Mouse (Mus musculus): ENCODE results near the gene Tas2r113.
"Not testable (repeated sequence)": the region's sequence is repeated elsewhere in the genome, so short reads cannot be mapped to it uniquely, and the experiment has no call there.

Tas2r113 gene

DNA sequence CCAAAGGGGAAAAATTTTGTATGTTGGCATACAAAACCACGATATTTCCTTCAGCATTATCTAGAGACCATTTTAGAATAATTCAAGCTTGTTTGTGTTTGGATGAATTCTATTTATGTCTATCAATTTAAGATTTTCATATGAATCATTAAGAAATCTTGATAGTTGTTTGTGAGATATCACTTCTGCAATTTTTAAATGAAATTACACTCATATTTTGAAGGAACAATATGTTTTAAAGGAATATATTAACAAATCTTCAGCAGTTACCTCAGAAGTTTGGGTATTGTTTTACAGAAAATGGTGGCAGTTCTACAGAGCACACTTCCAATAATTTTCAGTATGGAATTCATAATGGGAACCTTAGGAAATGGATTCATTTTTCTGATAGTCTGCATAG is at the start of gene Tas2r113:
Gene Tas2r113, plus strand, starts transcription at position 301 of the 400 bp plus-strand sequence.
- in situ Hi-C loops (cut with MboI): no loop called here

DNA sequence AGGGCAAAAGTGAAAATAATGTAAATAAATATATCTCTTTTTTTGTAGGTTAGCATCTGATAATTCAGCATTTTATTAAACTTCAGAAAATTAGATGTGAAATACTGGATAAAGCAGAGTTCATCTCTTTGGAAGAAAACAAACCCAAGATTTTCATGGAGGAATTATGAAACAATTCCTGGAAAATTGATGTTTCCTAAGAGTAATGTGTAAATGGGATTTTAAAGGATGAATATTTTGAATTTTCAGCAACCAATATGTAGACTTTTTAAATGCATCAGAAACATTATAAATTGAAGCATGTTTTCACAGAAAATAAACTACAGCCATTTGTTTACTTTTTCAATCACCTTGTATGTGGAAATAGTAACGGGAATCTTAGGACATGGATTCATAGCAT is 46.0 kb upstream of the Tas2r113 start, which contains the start of gene Tas2r123:
Gene Tas2r123, plus strand, starts transcription at position 301 of the 400 bp plus-strand sequence.
- in situ Hi-C loops (cut with MboI): no loop called here

DNA sequence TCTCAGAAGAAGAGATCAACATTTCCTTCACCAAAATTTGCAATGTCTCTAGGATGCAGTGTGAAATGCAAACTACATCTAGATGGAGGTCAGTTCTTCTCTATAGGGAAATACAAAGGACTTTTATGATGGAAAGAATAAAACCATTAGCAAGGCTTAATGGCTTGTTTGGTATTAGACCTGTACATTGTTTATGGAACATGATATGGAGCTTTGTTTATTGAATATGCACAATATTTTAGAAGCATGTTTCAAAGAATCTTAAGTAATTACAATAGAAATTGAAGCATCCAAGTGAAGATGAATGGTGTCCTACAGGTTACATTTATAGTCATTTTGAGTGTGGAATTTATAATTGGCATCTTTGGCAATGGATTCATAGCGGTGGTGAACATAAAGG is 37.7 kb upstream of the Tas2r113 start, which contains the start of gene Tas2r116:
Gene Tas2r116, plus strand, starts transcription at position 301 of the 400 bp plus-strand sequence.
- in situ Hi-C loops (cut with MboI): no loop called here

DNA sequence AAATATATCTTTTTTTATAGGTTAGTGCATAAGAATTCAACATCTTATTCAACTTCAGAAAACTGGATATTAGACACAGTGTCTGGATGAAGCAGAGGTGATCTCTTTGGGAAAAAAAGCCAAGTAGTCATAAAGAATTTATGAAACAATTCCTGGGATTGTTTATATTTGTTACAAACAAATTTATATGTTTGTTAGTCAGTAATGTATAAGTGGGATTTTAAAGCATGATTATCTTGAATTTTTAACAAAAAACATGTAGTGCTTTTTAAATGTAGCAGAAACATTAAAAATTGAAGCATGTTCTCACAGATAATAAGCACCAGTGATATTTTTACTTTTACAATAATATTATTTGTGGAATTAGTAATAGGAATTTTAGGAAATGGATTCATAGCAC is 25.1 kb upstream of the Tas2r113 start, which contains the start of gene Tas2r110:
Gene Tas2r110, plus strand, starts transcription at position 301 of the 400 bp plus-strand sequence.
- in situ Hi-C loops (cut with MboI): no loop called here

DNA sequence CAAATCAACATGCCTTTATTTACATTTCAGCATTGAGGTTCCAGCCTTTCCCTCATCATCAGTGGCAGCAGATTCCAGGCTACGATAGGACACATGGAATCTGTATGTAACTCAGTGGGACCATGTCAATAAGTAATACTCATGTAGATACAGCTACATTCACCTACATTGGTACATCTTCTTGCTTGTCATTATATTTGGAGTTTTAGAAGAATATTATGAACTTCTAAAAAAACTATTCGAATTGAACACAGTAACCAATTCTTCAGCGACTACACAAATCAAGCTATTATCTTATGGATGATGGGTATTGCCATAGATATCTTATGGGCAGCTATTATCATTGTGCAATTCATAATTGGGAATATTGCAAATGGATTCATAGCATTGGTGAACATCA is 16.5 kb downstream of the Tas2r113 start, which contains the start of gene Tas2r125:
Gene Tas2r125, plus strand, starts transcription at position 301 of the 400 bp plus-strand sequence.
- in situ Hi-C loops (cut with MboI): no loop called here

DNA sequence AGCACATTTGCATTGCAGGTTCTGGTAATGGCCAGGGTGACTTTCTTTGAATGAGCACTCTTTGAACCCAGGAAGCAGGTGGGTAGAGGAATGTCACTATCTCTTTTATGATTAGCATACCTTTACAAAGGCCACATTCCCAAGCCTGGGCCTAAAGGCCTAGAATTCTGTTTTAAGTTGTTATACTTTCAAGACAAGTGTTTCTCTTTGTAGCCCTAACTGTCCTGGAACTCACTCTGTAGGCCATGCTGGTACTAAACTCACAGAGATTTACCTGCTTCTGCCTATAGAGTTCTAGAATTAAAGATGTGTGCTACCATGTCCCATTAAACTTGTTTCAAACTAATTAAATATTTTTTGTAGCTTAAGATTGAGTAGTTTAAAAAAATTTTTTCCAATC is 48.6 kb downstream of the Tas2r113 start:
- in situ Hi-C loops (cut with MboI): not testable (repeated sequence)

Measured in mature B cell (primary cell).